Mouse (Mus musculus): ENCODE results near the gene Fhl3. TPM values are rescaled to one million over a fixed set of nuclear protein-coding genes. Genes with fewer than 3 reads are reported as not detected.
A peak's percentile ranks its signal among the peaks of the same experiment; 100 is the strongest.
"Not testable (repeated sequence)": the region's sequence is repeated elsewhere in the genome, so short reads cannot be mapped to it uniquely, and the experiment has no call there.

The Fhl3 gene
- total RNA-seq, 4 experiments from 2014 or later = 240 to 437 (median 328) TPM

GRCm38 (mm10) chr4:124682270-124682669 lies 18.2 kb upstream of the Fhl3 start:
- no peak for DNase-seq (ENCODE audit: low spot score in 2 of 2)

DNA sequence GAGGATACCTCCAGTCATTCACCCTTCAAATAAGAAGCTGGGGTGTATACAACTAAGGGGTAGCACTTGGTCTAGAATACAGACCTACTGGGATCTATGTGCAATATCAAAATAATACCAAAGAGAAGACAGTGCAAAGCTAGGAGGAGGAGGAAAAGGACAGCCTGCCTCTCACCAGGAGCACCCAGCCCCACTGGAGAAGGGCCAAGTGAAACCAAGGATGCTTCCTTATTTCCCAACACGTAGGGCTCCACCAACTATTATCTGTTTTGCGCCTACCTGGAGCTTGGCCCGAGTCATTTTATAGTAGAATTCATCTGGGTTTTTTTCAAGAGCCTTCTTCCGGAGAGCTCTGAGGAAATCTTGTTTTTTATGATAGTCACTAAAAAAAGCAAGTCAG lies 17.0 kb upstream of the Fhl3 start:
- no peak for DNase-seq (ENCODE audit: low spot score in 2 of 2)

DNA sequence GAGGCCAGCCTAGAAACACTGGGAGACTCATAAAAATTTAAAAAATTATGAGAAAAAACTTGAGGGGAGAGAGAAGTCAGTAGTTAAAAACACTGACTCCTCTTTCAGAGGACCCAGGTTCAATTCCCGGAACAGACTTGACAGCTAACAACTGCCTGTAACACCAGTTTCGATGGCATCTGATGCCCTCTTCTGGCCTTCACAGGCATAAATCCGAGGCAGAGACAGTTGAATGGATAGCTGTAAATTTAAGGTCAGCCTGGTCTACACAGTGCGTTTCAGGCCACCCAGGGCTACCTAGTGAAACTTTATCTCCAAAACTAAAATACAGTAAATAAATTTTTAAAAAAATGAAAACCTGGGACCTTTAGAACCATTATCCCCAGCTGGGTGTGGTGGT lies 15.5 kb upstream of the Fhl3 start:
- no peak for DNase-seq (ENCODE audit: low spot score in 2 of 2)

DNA sequence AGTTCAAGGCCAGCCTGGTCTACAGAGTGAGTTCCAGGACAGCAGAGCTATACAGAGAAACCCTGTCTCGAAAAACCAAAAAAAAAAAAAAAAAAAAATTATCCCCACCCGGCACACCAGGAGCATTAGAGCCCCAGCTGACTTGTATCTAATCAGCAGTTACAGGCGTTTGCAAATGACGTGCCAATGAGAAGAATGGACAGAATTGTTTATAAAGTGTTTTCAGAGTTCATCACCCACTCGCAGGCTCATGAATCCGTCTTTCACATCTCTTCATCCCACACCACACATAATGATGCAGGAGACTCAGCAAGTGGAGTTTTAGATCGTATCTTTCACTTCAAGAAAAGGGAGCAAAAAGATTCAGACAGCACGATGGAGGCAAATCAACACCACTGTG lies 15.0 kb upstream of the Fhl3 start:
- DNase-seq (ENCODE audit: low spot score in 2 of 2) = no peak

GRCm38 (mm10) chr4:124685897-124686402 lies 14.6 kb upstream of the Fhl3 start:
- peak; percentile 28 to 53 for DNase-seq (ENCODE audit: low spot score in 2 of 2)

DNA sequence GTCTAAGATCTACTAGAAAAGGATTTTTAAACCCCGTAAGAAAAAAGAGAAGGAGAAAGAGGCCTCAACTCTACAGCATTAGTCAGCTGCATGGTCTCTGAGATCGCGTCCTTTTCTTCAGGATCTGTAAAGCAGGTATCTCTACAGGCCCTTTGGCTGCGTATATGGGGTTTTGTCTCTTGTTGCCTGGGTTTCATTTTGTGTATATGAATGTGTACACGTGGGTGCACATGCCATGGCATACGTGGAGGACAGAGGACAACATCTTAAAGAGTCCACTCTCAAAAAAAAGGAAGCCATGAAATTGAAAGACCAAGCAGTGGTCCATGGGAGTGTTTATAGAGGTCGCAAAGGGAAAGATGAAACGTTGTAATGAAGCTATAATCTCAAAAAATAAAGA lies 9.0 kb upstream of the Fhl3 start:
- no peak for DNase-seq (ENCODE audit: low spot score in 2 of 2)

- DNase-seq (ENCODE audit: low spot score in 2 of 2) = no peak
Observed at GRCm38 (mm10) chr4:124692416-124692861, 8.1 kb upstream of the Fhl3 start.

DNA sequence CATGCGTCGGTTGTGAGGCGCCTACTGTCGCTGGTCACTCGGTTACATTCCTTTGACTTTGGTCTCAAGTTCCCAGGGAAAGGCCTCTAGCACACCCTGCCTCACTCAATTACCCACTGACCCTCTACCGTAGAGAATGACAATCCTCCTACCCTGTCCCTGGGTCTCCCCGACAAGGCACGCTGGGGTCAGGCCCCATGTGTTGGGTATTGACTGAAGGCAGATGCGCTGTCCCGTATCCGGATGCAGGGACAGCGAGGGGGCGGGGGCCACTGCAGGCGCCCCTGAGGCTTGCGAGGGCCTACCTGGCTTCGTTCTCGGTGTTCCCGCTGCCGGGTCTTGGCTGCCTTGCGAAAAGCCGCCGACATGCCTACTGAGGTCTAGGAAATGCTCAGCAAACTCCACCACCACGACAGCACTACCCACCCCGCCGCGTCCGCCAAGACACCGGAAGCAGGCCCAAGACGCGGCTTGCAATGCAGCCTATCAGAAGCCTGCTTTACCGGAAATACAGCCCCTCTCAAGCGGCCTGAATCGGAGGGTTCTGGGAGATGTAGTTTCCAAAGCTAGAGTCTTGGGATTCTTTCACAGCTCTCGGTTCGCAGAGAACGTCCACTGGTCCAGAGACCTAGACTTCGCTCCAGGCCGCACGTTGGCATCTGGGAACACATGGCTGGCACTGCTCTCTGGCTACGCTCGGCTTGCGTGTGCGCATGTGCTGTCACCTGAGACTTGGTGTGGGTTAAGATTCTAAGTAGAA lies 7.2 kb upstream of the Fhl3 start, which contains the start of gene Utp11:
Gene Utp11 (minus strand): TSS at position 466 of the 760 bp plus-strand sequence.
- peak; percentile 74 to 82 for DNase-seq (ENCODE audit: low spot score in 2 of 2)

- peak in 1 of 2 experiments; percentile 35 for DNase-seq (ENCODE audit: low spot score in 2 of 2)
Observed at GRCm38 (mm10) chr4:124694572-124694971, 5.9 kb upstream of the Fhl3 start.

DNA sequence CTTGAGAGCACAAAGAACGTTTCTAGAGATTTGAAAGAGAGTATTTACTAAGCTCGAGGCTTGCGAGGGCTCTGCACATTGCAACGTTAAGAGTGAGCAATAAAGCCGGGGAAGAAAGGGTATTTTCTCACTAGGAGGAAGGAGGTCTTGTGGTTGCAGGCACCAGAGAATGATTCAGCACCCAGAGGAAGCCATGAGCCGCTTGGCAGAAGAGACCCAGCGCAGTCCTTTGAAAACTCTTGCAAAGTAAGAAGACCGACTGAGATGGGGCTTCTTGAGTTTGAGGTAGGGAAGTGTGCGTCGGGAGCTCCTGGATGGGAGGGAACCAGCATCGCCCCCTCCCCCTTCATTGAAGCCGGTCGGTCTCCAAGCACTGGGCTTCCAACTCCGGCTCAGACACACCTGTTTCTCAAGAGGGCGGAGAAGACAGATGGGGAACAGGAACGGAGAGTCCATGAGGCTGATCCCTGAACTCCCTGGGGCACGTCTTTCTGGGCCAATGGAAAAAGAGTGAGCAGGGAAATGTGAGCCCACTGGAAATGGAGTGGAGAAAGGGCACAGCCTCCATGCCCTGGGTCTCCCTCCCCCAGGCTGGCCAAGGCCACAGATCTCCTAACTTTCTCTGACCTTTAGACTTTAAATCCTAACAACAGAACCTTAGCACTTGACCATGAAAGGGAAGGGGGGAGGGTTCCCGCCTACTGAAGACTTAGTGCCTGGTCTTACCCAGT lies 4.5 kb upstream of the Fhl3 start:
- DNase-seq (ENCODE audit: low spot score in 2 of 2) = peak; percentile 58 to 59

DNA sequence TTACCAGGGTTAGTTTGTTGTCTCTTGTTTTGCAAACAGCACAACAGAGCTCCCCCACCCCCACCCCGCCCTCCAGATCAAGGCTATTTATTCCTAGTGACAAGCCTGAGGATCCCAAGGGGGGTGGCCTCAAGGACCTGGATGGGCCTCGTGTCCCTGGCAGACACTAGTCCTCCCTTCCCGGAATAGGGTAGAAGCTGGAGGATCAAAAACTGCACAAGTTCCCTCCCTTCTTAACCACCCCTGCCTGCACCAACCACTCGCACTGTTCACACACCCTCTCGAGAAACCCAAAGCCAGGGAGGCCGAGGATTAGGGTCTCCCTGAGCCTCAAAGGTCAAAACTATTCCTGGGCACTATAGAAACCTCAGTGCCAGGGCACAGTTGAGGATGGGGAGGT lies 710 bp upstream of the Fhl3 start:
- DNase-seq (ENCODE audit: low spot score in 2 of 2) = peak; percentile 59 to 73

GRCm38 (mm10) chr4:124701052-124701845 lies 748 bp downstream of the Fhl3 start:
- DNase-seq (ENCODE audit: low spot score in 2 of 2) = peak; percentile 74 to 75

DNA sequence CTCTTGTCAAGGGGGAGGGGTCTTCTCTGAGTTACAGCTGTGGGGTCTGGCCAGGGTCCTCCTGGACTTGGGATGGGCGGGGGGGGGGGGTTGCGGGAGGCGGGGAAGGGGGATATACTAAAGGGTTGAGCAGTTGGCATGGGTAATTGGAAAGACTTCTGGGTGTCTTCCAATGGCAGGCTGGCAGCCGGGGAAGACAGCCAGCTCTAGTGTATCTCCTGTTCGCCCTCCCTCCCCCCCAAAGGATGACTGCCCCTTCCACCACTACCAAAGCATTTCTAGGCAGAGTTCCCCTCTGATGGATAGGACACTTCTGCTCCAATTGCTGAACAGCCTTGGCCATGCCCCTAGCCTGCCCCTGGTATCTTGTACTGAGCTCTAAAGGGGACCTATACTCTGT lies 1.4 kb downstream of the Fhl3 start:
- peak; percentile 49 to 56 for DNase-seq (ENCODE audit: low spot score in 2 of 2)

- DNase-seq (ENCODE audit: low spot score in 2 of 2) = peak; percentile 46 to 68
Observed at GRCm38 (mm10) chr4:124703406-124703805, 2.9 kb downstream of the Fhl3 start.

GRCm38 (mm10) chr4:124703881-124704796 lies 3.6 kb downstream of the Fhl3 start:
- no peak for DNase-seq (ENCODE audit: low spot score in 2 of 2)

DNA sequence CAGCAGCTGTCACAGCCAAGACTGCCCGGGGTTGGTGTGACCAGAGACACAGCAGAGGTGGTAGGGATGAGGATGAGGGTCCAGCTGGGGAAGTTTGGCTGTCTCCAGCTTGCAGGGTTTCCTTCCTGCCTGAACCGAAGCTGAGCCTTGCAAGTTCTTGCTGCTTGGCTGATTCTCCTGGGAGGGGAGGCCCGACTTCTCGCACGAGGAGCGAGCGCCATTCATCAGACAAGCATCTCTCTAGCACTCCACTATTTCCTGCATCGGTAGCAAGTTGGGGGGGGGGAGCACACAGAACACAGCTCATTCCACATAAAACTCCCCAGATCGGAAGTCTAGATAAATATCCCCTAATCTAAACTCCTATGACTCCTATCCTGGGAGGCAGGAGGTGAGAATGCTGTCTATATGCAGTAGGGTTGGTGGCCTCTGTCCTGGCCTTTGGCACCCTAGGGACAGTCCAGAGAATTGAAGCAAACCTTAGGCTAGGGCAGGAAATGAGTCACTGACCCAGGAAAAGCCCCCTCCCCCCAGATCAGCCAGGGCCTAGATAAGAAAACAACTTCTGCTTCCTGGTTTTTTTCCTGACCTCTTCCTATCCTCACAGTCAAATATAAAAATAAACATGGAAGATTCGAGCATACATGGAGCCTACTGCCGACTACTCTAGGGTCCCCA lies 4.4 kb downstream of the Fhl3 start:
- DNase-seq (ENCODE audit: low spot score in 2 of 2) = no peak

GRCm38 (mm10) chr4:124705661-124706269 lies 5.3 kb downstream of the Fhl3 start:
- DNase-seq (ENCODE audit: low spot score in 2 of 2) = no peak

DNA sequence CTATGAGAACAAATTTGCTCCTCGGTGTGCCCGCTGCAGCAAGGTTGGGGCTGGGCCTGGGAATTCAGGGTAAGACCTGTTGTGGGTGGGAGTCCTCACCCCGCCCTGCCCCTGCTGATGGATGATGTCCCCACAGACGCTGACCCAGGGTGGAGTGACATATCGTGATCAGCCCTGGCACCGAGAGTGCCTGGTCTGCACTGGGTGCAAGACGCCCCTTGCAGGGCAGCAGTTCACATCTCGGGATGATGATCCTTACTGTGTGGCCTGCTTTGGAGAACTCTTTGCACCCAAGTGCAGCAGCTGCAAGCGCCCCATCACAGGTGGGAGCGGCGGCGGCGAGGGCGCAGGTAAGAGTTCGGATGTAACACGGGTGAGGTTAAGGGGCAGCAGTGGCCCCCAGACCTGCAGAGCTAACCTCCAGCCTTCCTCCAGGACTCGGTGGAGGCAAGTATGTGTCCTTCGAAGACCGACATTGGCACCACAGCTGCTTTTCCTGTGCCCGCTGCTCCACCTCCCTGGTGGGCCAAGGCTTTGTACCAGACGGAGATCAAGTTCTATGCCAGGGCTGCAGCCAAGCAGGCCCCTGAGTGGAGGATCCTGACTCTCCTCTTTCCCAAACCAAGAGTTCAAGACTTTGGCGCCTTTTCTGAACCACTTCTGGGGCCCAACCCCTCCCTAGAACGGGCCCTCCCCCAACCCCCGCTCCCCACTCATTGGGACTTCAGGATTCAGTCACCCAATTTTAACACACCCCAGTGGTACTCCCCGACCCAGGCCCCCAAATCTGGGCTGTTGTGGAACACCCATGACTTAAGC lies 7.1 kb downstream of the Fhl3 start:
- DNase-seq (ENCODE audit: low spot score in 2 of 2) = not testable (repeated sequence)

GRCm38 (mm10) chr4:124708200-124708517 lies 7.7 kb downstream of the Fhl3 start:
- DNase-seq (ENCODE audit: low spot score in 2 of 2) = not testable (repeated sequence)
